Mouse (Mus musculus) liver, embryonic 14.5 days (tissue): ENCODE data around the gene Sgms1.

Source experiments
- CTCF ChIP-seq: IDR thresholded peaks from 2 replicates; pipeline ENCODE4 v1.5.1; 2016; ENCODE audit warnings: antibody characterized with exemption, low read depth, control low read depth
- EP300 ChIP-seq: IDR thresholded peaks from 2 replicates; pipeline ENCODE4 v1.6.1; 2016; ENCODE audit warnings: antibody characterized with exemption, low read depth

- no peak for TF ChIP-seq CTCF
- no peak for TF ChIP-seq EP300
Measured at GRCm38 (mm10) chr19:32194863-32195262, 194.7 kb downstream of the Sgms1 start.
